Comparison of ENCODE assay signal across 20 mouse cellular contexts in the genomic region with DNA sequence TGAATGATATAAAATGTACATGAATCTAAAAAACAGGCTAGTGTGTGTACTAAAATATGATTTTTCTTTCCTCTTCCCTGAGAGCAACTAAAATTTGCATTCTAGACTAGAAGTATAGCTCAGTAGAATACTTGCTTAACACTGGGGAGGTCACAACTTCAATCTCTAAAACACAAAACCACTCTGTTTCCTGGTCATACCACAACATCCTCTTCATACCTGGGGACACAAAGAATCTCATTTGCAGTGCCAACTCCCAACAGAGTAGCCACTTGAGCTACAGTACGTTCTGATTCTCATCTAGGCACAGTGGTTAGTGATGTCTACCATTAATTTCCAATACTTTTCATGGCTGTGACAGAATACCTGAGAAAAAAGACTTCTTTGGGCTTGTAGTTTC. TPM values are rescaled to one million over a fixed set of nuclear protein-coding genes. Genes with fewer than 3 reads are reported as not detected.
A peak's percentile ranks its signal among the peaks of the same experiment; 100 is the strongest.
DNase-seq lines count a peak whose midpoint lies in the region; TF ChIP-seq lines count a peak whose summit lies in the region.
"Had no signal": no experiment of that assay in that cellular context is flagged by ENCODE, and none has a peak within 500 bp of the region (broad histone marks: within the 10 kb centered on the region; RNA-seq: fewer than 3 reads in every experiment).

No protein-coding gene starts in this region.

- H3K4me3 ChIP-seq in layer of hippocampus, adult 2 months: no peak overlapping the region
- H3K4me3 ChIP-seq: embryonic facial prominence, embryonic 15.5 days; erythroblast, embryonic 14.5 days; forebrain, embryonic 15.5 days; heart, embryonic 10.5 days; hindbrain, embryonic 10.5 days had no signal

- DNase-seq in layer of hippocampus, adult 2 months (ENCODE audit: low spot score in 2 of 2): no peak
- DNase-seq in layer of hippocampus, adult 8-10 months (ENCODE audit: low spot score in 2 of 2): no peak
- DNase-seq in CD4-positive, CD25-positive, alpha-beta regulatory T cell, adult 2 months (ENCODE audit: low read depth, low spot score): peak; percentile 48
- peak; percentile 59 for DNase-seq in induced T-regulatory cell, adult 2 months (ENCODE audit: low read depth)
- DNase-seq in splenic B cell, adult 2 months (ENCODE audit: low read depth, low spot score): peak; percentile 26
- DNase-seq in right cerebral cortex, adult 2 months (ENCODE audit: low spot score in 2 of 2): no peak
- no peak for DNase-seq in frontal cortex, postnatal 36 days (ENCODE audit: low spot score in 2 of 2)
- DNase-seq: adrenal gland, postnatal 10 days; cerebellum, adult 11 months; cerebellum, adult 8-10 months; cerebellum, postnatal 14 days; embryo, embryonic 11 days; gastrocnemius, postnatal 36 days; heart, postnatal 10 days had no signal

- no peak for TF ChIP-seq CTCF in layer of hippocampus, adult 2 months (conservative IDR thresholded peaks at IDR 0.05)

- peak overlapping the region; percentile 28; the same call in 1 of the 2 replicates for H3K27ac ChIP-seq in layer of hippocampus, adult 2 months
- H3K27ac ChIP-seq: embryonic facial prominence, embryonic 15.5 days; forebrain, embryonic 15.5 days; heart, embryonic 10.5 days; hindbrain, embryonic 10.5 days; hindbrain, embryonic 14.5 days had no signal

- H3K27me3 ChIP-seq in splenic B cell, adult 2 months (ENCODE audit: control insufficient read depth, insufficient read depth, low read length, poor library complexity, severe bottlenecking): no peaks in the 10 kb centered on the region
- H3K27me3 ChIP-seq: embryonic facial prominence, embryonic 15.5 days; forebrain, embryonic 15.5 days had no signal

- H3K36me3 ChIP-seq in splenic B cell, adult 2 months (ENCODE audit: control insufficient read depth, insufficient read depth, low read length, poor library complexity, severe bottlenecking): peaks cover 7% of the 10 kb centered on the region; the same call in 1 of the 2 replicates

RNA-seq across cellular contexts. Expression of a gene that starts 26.1 kb away (rescaled TPM):
- 1 to 10 TPM; 2.5 to 3.2 TPM for total RNA-seq in layer of hippocampus, adult 2 months (2021)
- total RNA-seq in layer of hippocampus, adult 8-10 months (2022): 1 to 10 TPM; 1.7 to 3.0 (median 2.3) TPM

RNA-seq across cellular contexts. Expression of a gene that starts 26.4 kb away (rescaled TPM):
- total RNA-seq in layer of hippocampus, adult 2 months (2021): 10 to 100 TPM; 31.8 to 35.8 TPM
- total RNA-seq in layer of hippocampus, adult 8-10 months (2022): 10 to 100 TPM; 29.2 to 34.0 (median 32.7) TPM

Comparison
In these comparisons a context has a peak if more than half of its experiments do, and no peak if none do; other contexts are left out.
1. DNase-seq: peak in CD4-positive, CD25-positive, alpha-beta regulatory T cell, adult 2 months (single experiment), induced T-regulatory cell, adult 2 months (single experiment) and splenic B cell, adult 2 months (single experiment); none in layer of hippocampus, adult 2 months (0 of 2), layer of hippocampus, adult 8-10 months (0 of 2), right cerebral cortex, adult 2 months (0 of 2) and frontal cortex, postnatal 36 days (0 of 2).